Mouse (Mus musculus) liver, embryonic 15.5 days (tissue): ENCODE results near the gene Sh2d3c. TPM values are rescaled to one million over a fixed set of nuclear protein-coding genes. Genes with fewer than 3 reads are reported as not detected.
A peak's percentile ranks its signal among the peaks of the same experiment; 100 is the strongest.

Source experiments
- ATAC-seq: fragments of 200-750 bp; cut with Nextera tagmentation; 2 replicates; pipeline ENCODE4 v1.8.0; 2017; ENCODE audit warnings: moderate number of reproducible peaks, mild to moderate bottlenecking, moderate library complexity; ENCODE audit not compliant: insufficient read depth
- H3K27ac ChIP-seq: fragments of 300-500 bp; sonication (generic); replicated peaks from 2 replicates; pipeline ENCODE4 v1.5.1; 2015; ENCODE audit warnings: mild to moderate bottlenecking, inconsistent platforms
- H3K27me3 ChIP-seq: fragments of 300-500 bp; sonication (generic); 2 replicates; pipeline ENCODE4 v1.6.1; 2015; ENCODE audit warnings: mild to moderate bottlenecking, inconsistent platforms
- H3K36me3 ChIP-seq: fragments of 300-500 bp; sonication (generic); replicated peaks from 2 replicates; pipeline ENCODE4 v1.6.1; 2015; ENCODE audit warnings: moderate library complexity, mild to moderate bottlenecking, inconsistent platforms
- H3K4me1 ChIP-seq: fragments of 300-500 bp; sonication (generic); replicated peaks from 2 replicates; pipeline ENCODE4 v1.6.1; 2015; ENCODE audit warnings: inconsistent platforms
- H3K4me2 ChIP-seq: fragments of 300-500 bp; sonication (generic); 2 replicates; pipeline ENCODE4 v1.6.1; 2015; ENCODE audit warnings: moderate library complexity, mild to moderate bottlenecking, inconsistent platforms
- H3K4me3 ChIP-seq: fragments of 300-500 bp; sonication (generic); replicated peaks from 2 replicates; pipeline ENCODE4 v1.5.1; 2015; ENCODE audit warnings: mild to moderate bottlenecking, inconsistent platforms
- H3K9ac ChIP-seq: fragments of 300-500 bp; sonication (generic); 2 replicates; pipeline ENCODE4 v1.6.1; 2015; ENCODE audit warnings: moderate library complexity, mild to moderate bottlenecking, inconsistent platforms
- H3K9me3 ChIP-seq: fragments of 300-500 bp; sonication (generic); replicated peaks from 2 replicates; pipeline ENCODE4 v1.6.1; 2016; ENCODE audit warnings: inconsistent platforms
- WGBS: fragments of 180-500 bp; shearing (Covaris S2); methylation state at CpG from one replicate; pipeline ENCODE4 v1.1.7; 2015; ENCODE audit warnings: mixed read lengths; ENCODE audit not compliant: insufficient replicate concordance; 5-methylcytosine and 5-hydroxymethylcytosine counted together
- polyA plus RNA-seq: library from polyadenylated mRNA; unstranded; fragments of >200 nt; fragmentation: Nextera tagmentation; extraction: Ambion mirVana; gene quantifications from 2 replicates; pipeline ENCODE4 v1.2.1, GENCODE M21; 2015

Sh2d3c gene
- polyA plus RNA-seq, 1 experiment from 2014 or later = 7.0 TPM

GRCm38 (mm10) chr2:32724832-32725790 is 4.3 kb downstream of the Sh2d3c start:
- Histone ChIP-seq H3K27me3 (no peaks in the 10 kb centered on the region), H3K36me3 (0 out of 2 replicates have a peak, but pooled peaks cover 3% of the 10 kb centered on the region), H3K9ac (no peak overlapping the region), H3K9me3 (no peaks in the 10 kb centered on the region), H3K27ac (no peak overlapping the region), H3K4me2 (no peak overlapping the region), H3K4me3 (no peak overlapping the region), H3K4me1 (peaks cover 24% of the 10 kb centered on the region)
- 72% methylated on average over 16 of the region's 16 CpGs for WGBS
- ATAC-seq = no peak

- peak; percentile 88 for ATAC-seq
- Histone ChIP-seq H3K27me3 (no peaks in the 10 kb centered on the region), H3K9me3 (no peaks in the 10 kb centered on the region), H3K4me2 (peak overlapping the region; percentile 50), H3K36me3 (0 out of 2 replicates have a peak, but pooled peaks cover 3% of the 10 kb centered on the region), H3K27ac (no peak overlapping the region), H3K4me3 (peak overlapping the region; percentile 33), H3K4me1 (peaks cover 11% of the 10 kb centered on the region), H3K9ac (no peak overlapping the region)
- WGBS = 2% methylated on average over 16 of the region's 16 CpGs
Observed at GRCm38 (mm10) chr2:32727435-32727834, 6.6 kb downstream of the Sh2d3c start.

GRCm38 (mm10) chr2:32728463-32728862 is 7.6 kb downstream of the Sh2d3c start:
- Histone ChIP-seq H3K36me3 (0 out of 2 replicates have a peak, but pooled peaks cover 3% of the 10 kb centered on the region), H3K9me3 (no peaks in the 10 kb centered on the region), H3K9ac (no peak overlapping the region), H3K27me3 (no peaks in the 10 kb centered on the region), H3K4me1 (peaks cover 11% of the 10 kb centered on the region), H3K27ac (no peak overlapping the region), H3K4me3 (0 out of 2 replicates have a peak overlapping the region, but pooled peaks have one; percentile 33), H3K4me2 (peak overlapping the region; percentile 50)
- 45% methylated on average over 7 of the region's 7 CpGs for WGBS
- no peak for ATAC-seq

GRCm38 (mm10) chr2:32729547-32729946 is 8.7 kb downstream of the Sh2d3c start:
- WGBS = 70% methylated on average over 4 of the region's 4 CpGs
- H3K36me3 ChIP-seq = 0 out of 2 replicates have a peak, but pooled peaks cover 3% of the 10 kb centered on the region
- H3K4me1 ChIP-seq = peaks cover 11% of the 10 kb centered on the region
- no peaks in the 10 kb centered on the region for H3K27me3 ChIP-seq
- no peaks in the 10 kb centered on the region for H3K9me3 ChIP-seq
- no peak overlapping the region for H3K4me3 ChIP-seq
- H3K27ac ChIP-seq = no peak overlapping the region
- no peak for ATAC-seq
- H3K9ac ChIP-seq = no peak overlapping the region
- no peak overlapping the region for H3K4me2 ChIP-seq

GRCm38 (mm10) chr2:32730854-32731253 is 10.0 kb downstream of the Sh2d3c start:
- no peak overlapping the region for H3K27ac ChIP-seq
- peaks cover 11% of the 10 kb centered on the region for H3K4me1 ChIP-seq
- H3K4me3 ChIP-seq = no peak overlapping the region
- H3K9me3 ChIP-seq = no peaks in the 10 kb centered on the region
- no peak overlapping the region for H3K4me2 ChIP-seq
- no peaks in the 10 kb centered on the region for H3K27me3 ChIP-seq
- no peak overlapping the region for H3K9ac ChIP-seq
- ATAC-seq = no peak
- WGBS = 61% methylated on average over 11 of the region's 11 CpGs
- 0 out of 2 replicates have a peak, but pooled peaks cover 3% of the 10 kb centered on the region for H3K36me3 ChIP-seq

- H3K27ac ChIP-seq = no peak overlapping the region
- no peak overlapping the region for H3K9ac ChIP-seq
Observed at GRCm38 (mm10) chr2:32731911-32732310, 11.1 kb downstream of the Sh2d3c start.

GRCm38 (mm10) chr2:32732695-32733094 is 11.8 kb downstream of the Sh2d3c start:
- H3K27ac ChIP-seq = no peak overlapping the region
- no peak overlapping the region for H3K9ac ChIP-seq
- no peaks in the 10 kb centered on the region for H3K27me3 ChIP-seq
- H3K9me3 ChIP-seq = no peaks in the 10 kb centered on the region
- 66% methylated on average over 6 of the region's 6 CpGs for WGBS
- ATAC-seq = no peak
- no peak overlapping the region for H3K4me3 ChIP-seq
- H3K4me1 ChIP-seq = peaks cover 11% of the 10 kb centered on the region
- H3K4me2 ChIP-seq = no peak overlapping the region
- no peaks in the 10 kb centered on the region for H3K36me3 ChIP-seq

More at GRCm38 (mm10) chr2:32731911-32732310, 11.1 kb downstream of the Sh2d3c start:
- H3K27me3 ChIP-seq = no peaks in the 10 kb centered on the region
- WGBS = 80% methylated on average over 4 of the region's 4 CpGs
- peaks cover 18% of the 10 kb centered on the region for H3K4me1 ChIP-seq
- H3K9me3 ChIP-seq = no peaks in the 10 kb centered on the region
- H3K36me3 ChIP-seq = no peaks in the 10 kb centered on the region
- no peak for ATAC-seq
- H3K4me2 ChIP-seq = no peak overlapping the region
- no peak overlapping the region for H3K4me3 ChIP-seq

GRCm38 (mm10) chr2:32734480-32734879 is 13.6 kb downstream of the Sh2d3c start:
- ATAC-seq = 0 out of 2 replicates have a peak, but pooled peaks have one; percentile 2
- Histone ChIP-seq H3K27ac (0 out of 2 replicates have a peak overlapping the region, but pooled peaks have one; percentile 5), H3K4me3 (no peak overlapping the region), H3K27me3 (no peaks in the 10 kb centered on the region), H3K4me2 (no peak overlapping the region), H3K36me3 (no peaks in the 10 kb centered on the region), H3K4me1 (peaks cover 11% of the 10 kb centered on the region; the same call in 1 of the 2 replicates), H3K9me3 (no peaks in the 10 kb centered on the region), H3K9ac (no peak overlapping the region)
- 35% methylated on average over 4 of the region's 4 CpGs for WGBS

- Histone ChIP-seq H3K4me3 (no peak overlapping the region), H3K4me2 (no peak overlapping the region), H3K36me3 (no peaks in the 10 kb centered on the region), H3K27me3 (no peaks in the 10 kb centered on the region), H3K9me3 (no peaks in the 10 kb centered on the region), H3K4me1 (peaks cover 11% of the 10 kb centered on the region; the same call in 1 of the 2 replicates), H3K27ac (no peak overlapping the region), H3K9ac (no peak overlapping the region)
- ATAC-seq = peak; percentile 45; the same call in 1 of the 2 replicates
- WGBS = 33% methylated on average over 4 of the region's 4 CpGs
Observed at GRCm38 (mm10) chr2:32734933-32735332, 14.1 kb downstream of the Sh2d3c start.

GRCm38 (mm10) chr2:32736306-32736829 is 15.5 kb downstream of the Sh2d3c start:
- no peak overlapping the region for H3K27ac ChIP-seq
- no peak overlapping the region for H3K4me2 ChIP-seq
- no peaks in the 10 kb centered on the region for H3K9me3 ChIP-seq
- peaks cover 9% of the 10 kb centered on the region for H3K27me3 ChIP-seq
- no peak overlapping the region for H3K4me3 ChIP-seq
- H3K4me1 ChIP-seq = peaks cover 12% of the 10 kb centered on the region
- no peaks in the 10 kb centered on the region for H3K36me3 ChIP-seq
- H3K9ac ChIP-seq = no peak overlapping the region
- 31% methylated on average over 3 of the region's 3 CpGs for WGBS
- 0 out of 2 replicates have a peak, but pooled peaks have one; percentile 22 for ATAC-seq

GRCm38 (mm10) chr2:32737008-32737407 is 16.2 kb downstream of the Sh2d3c start:
- H3K4me2 ChIP-seq = no peak overlapping the region
- H3K27me3 ChIP-seq = peaks cover 15% of the 10 kb centered on the region
- no peaks in the 10 kb centered on the region for H3K36me3 ChIP-seq
- ATAC-seq = no peak
- no peak overlapping the region for H3K9ac ChIP-seq
- no peak overlapping the region for H3K4me3 ChIP-seq
- H3K4me1 ChIP-seq = peaks cover 15% of the 10 kb centered on the region
- no peak overlapping the region for H3K27ac ChIP-seq
- WGBS = 46% methylated on average over 6 of the region's 6 CpGs
- H3K9me3 ChIP-seq = no peaks in the 10 kb centered on the region
